Mouse (Mus musculus): ENCODE measurements around the gene Klk1b16. TPM values are rescaled to one million over a fixed set of nuclear protein-coding genes. Genes with fewer than 3 reads are reported as not detected.

Klk1b16 gene
- polyA plus RNA-seq, 1 experiment from 2014 or later = not detected

Other genes with a start within 250 kb of the Klk1b16 start
- gene Klk15, start 203.0 kb upstream of the Klk1b16 start, polyA plus RNA-seq (2014; fragmentation: Nextera tagmentation; extraction: Ambion mirVana) = not detected in 2 replicates
- not detected in 2 replicates for gene Klk1b8, start 186.1 kb upstream of the Klk1b16 start, polyA plus RNA-seq (2014; fragmentation: Nextera tagmentation; extraction: Ambion mirVana)
- not detected in 2 replicates for gene Klk1b1, start 170.0 kb upstream of the Klk1b16 start, polyA plus RNA-seq (2014; fragmentation: Nextera tagmentation; extraction: Ambion mirVana)
- gene Klk1b9, start 160.7 kb upstream of the Klk1b16 start, polyA plus RNA-seq (2014; fragmentation: Nextera tagmentation; extraction: Ambion mirVana) = not detected in 2 replicates
- not detected in 2 replicates for gene Klk1b11, start 140.9 kb upstream of the Klk1b16 start, polyA plus RNA-seq (2014; fragmentation: Nextera tagmentation; extraction: Ambion mirVana)
- gene Klk1b26, start 124.6 kb upstream of the Klk1b16 start, polyA plus RNA-seq (2014; fragmentation: Nextera tagmentation; extraction: Ambion mirVana) = not detected in 2 replicates
- gene Klk1b27, start 84.5 kb upstream of the Klk1b16 start, polyA plus RNA-seq (2014; fragmentation: Nextera tagmentation; extraction: Ambion mirVana) = not detected in 2 replicates
- gene Klk1b21, start 34.4 kb upstream of the Klk1b16 start, polyA plus RNA-seq (2014; fragmentation: Nextera tagmentation; extraction: Ambion mirVana) = not detected in 2 replicates
- gene Klk1b22, start 24.1 kb upstream of the Klk1b16 start, polyA plus RNA-seq (2014; fragmentation: Nextera tagmentation; extraction: Ambion mirVana) = not detected in 2 replicates
- gene Klk1b24, start 51.5 kb downstream of the Klk1b16 start, polyA plus RNA-seq (2014; fragmentation: Nextera tagmentation; extraction: Ambion mirVana) = not detected in 2 replicates
- gene Klk1b3, start 61.4 kb downstream of the Klk1b16 start, polyA plus RNA-seq (2014; fragmentation: Nextera tagmentation; extraction: Ambion mirVana) = not detected in 2 replicates
- gene Klk1b4, start 70.7 kb downstream of the Klk1b16 start, polyA plus RNA-seq (2014; fragmentation: Nextera tagmentation; extraction: Ambion mirVana) = not detected in 2 replicates
- not detected in 2 replicates for gene Klk1b5, start 79.2 kb downstream of the Klk1b16 start, polyA plus RNA-seq (2014; fragmentation: Nextera tagmentation; extraction: Ambion mirVana)
- gene Klk1, start 88.6 kb downstream of the Klk1b16 start, polyA plus RNA-seq (2014; fragmentation: Nextera tagmentation; extraction: Ambion mirVana) = not detected in 2 replicates
- not detected in 2 replicates for gene Gm36864, start 99.4 kb downstream of the Klk1b16 start, polyA plus RNA-seq (2014; fragmentation: Nextera tagmentation; extraction: Ambion mirVana)
- 1.6 and 1.8 TPM in 2 replicates for gene 1700028J19Rik, start 109.9 kb downstream of the Klk1b16 start, polyA plus RNA-seq (2014; fragmentation: Nextera tagmentation; extraction: Ambion mirVana)
- 180 and 185 TPM in 2 replicates for gene 2410002F23Rik, start 110.0 kb downstream of the Klk1b16 start, polyA plus RNA-seq (2014; fragmentation: Nextera tagmentation; extraction: Ambion mirVana)
- not detected in 2 replicates for gene Acp4, start 120.6 kb downstream of the Klk1b16 start, polyA plus RNA-seq (2014; fragmentation: Nextera tagmentation; extraction: Ambion mirVana)
- gene Gm15517, start 124.7 kb downstream of the Klk1b16 start, polyA plus RNA-seq (2014; fragmentation: Nextera tagmentation; extraction: Ambion mirVana) = not detected in 2 replicates
- 3.6 and 3.7 TPM in 2 replicates for gene Clec11a, start 170.1 kb downstream of the Klk1b16 start, polyA plus RNA-seq (2014; fragmentation: Nextera tagmentation; extraction: Ambion mirVana)
- gene Shank1, start 173.5 kb downstream of the Klk1b16 start, polyA plus RNA-seq (2014; fragmentation: Nextera tagmentation; extraction: Ambion mirVana) = 40.3 and 46.8 TPM in 2 replicates
- 61.8 and 70.8 TPM in 2 replicates for gene Syt3, start 247.3 kb downstream of the Klk1b16 start, polyA plus RNA-seq (2014; fragmentation: Nextera tagmentation; extraction: Ambion mirVana)
- gene 1700008O03Rik, start 249.1 kb downstream of the Klk1b16 start, polyA plus RNA-seq (2014; fragmentation: Nextera tagmentation; extraction: Ambion mirVana) = 2.1 and 2.8 TPM in 2 replicates

All from hindbrain, embryonic 14.5 days (tissue).